Mouse (Mus musculus) C2C12 (cell line): Measurements from ENCODE around the gene Vps25.

ENCODE experiments used
- CEBPB ChIP-seq: IDR thresholded peaks from one replicate; pipeline ENCODE4 v1.6.1; 2011; ENCODE audit warnings: low read depth, mild to moderate bottlenecking, control low read depth, moderate library complexity
- CTCF ChIP-seq: IDR thresholded peaks from one replicate; pipeline ENCODE4 v1.5.1; 2011; ENCODE audit not compliant: control insufficient read depth, insufficient read depth, insufficient read length
- FOSL1 ChIP-seq: IDR thresholded peaks from one replicate; pipeline ENCODE4 v1.8.0; 2011; ENCODE audit warnings: mild to moderate bottlenecking, low read length; ENCODE audit not compliant: poor library complexity, insufficient read depth, severe bottlenecking
- MAX ChIP-seq: IDR thresholded peaks from one replicate; pipeline ENCODE4 v1.6.1; 2011; ENCODE audit warnings: mild to moderate bottlenecking, control low read depth
- MYOD1 ChIP-seq: IDR thresholded peaks from one replicate; pipeline ENCODE4 v1.6.1; 2011; ENCODE audit warnings: low read depth; ENCODE audit not compliant: control insufficient read depth, insufficient read length
- MYOG ChIP-seq: IDR thresholded peaks from one replicate; pipeline ENCODE4 v1.6.1; 2011; ENCODE audit not compliant: control insufficient read depth, insufficient read length; ENCODE audit errors: extremely low read depth
- USF1 ChIP-seq: IDR thresholded peaks from one replicate; pipeline ENCODE4 v1.6.1; 2011; ENCODE audit warnings: low read depth, mild to moderate bottlenecking, control low read depth, moderate library complexity

GRCm38 (mm10) chr11:101265906-101266305 is 12.4 kb downstream of the Vps25 start:
- TF ChIP-seq MYOD1 = no peak
- TF ChIP-seq USF1 = no peak
- TF ChIP-seq CTCF = no peak
- no peak for TF ChIP-seq MYOG
- TF ChIP-seq CEBPB = no peak
- no peak for TF ChIP-seq MAX
- no peak for TF ChIP-seq FOSL1
